Mouse (Mus musculus): ENCODE data around the gene Kctd20. TPM values are rescaled to one million over a fixed set of nuclear protein-coding genes. Genes with fewer than 3 reads are reported as not detected.

Kctd20 gene
- polyA plus RNA-seq, 2 experiments = 66.6 to 82.9 TPM

DNA sequence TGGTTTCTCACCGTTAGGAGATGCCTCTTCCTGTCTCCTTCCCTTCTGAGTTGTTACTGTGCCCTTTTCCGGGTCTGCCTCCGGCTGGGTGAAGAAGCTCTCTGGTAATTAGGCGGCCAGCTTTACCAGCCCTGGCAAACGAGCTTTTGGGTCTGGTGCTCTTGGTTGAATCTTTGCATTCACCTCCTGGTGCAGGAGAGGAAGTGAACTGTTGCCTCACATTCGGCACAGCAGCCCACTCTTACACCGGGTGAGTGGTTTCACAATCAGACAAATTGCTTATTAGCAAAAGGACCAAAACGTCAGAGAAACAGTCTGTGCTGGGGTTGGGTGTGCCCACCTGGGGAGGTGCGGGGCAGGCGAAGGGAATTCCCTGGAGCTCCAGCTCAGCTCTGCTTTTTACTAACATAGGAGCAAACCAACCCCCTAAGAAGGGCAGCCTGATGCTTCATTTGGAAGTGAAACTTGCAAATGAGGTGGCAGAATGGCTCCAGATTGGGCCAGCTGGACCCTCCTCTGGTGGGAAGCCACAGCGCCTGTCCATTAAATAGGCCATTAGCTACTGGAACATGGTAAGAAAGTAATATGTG, 15.4 kb downstream of the Kctd20 start:
- ATAC-seq (ENCODE audit: low FRiP score, low read depth) (no peak), DNase-seq (ENCODE audit: low spot score) (no peak)
- Histone ChIP-seq H3K9me3 (ENCODE audit: control insufficient read depth, low read length) (no peaks in the 10 kb centered on the region), H3K4me2 (replicated peaks; ENCODE audit: low read depth, low read length, severe bottlenecking) (no peak overlapping the region), H3K4me3 (replicated peaks; ENCODE audit: low read length) (no peak overlapping the region), H3K27ac (replicated peaks; ENCODE audit: low read depth, low read length) (no peak overlapping the region), H3K4me1 (ENCODE audit: control insufficient read depth, insufficient read depth, low read length) (no peaks in the 10 kb centered on the region), H3K27me3 (ENCODE audit: control insufficient read depth, insufficient read depth, low read length) (no peaks in the 10 kb centered on the region), H3K9ac (ENCODE audit: low read depth, low read length, severe bottlenecking) (no peak overlapping the region), H3K36me3 (ENCODE audit: control insufficient read depth, insufficient read depth, low read length) (peaks cover 97% of the 10 kb centered on the region)
- TF ChIP-seq POLR2A (IDR thresholded peaks at IDR 0.05; ENCODE audit: borderline replicate concordance, extremely low read depth, insufficient read depth, insufficient read length) = no peak
- WGBS = 75% methylated on average over 11 of the region's 11 CpGs

DNA sequence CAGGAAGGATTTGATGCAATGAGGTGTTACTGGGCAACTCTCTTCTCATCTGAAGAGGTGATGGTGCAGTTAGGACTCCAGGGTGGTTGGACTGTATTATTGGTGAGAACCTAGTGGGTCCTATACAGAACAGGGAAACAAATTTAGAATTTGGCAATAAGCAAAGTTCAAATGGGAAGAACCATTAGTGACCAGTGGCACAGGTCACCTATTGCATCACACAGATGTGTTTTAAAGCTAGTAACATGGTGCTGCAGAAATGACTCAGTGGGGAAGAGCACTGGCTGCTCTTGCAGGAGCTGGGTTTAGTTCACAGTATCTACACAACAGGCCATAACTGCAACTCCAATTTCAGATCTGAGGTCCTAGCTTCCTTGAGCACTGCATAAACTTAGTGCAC, 18.4 kb downstream of the Kctd20 start:
- Histone ChIP-seq H3K27ac (replicated peaks; ENCODE audit: low read depth, low read length) (no peak overlapping the region), H3K27me3 (ENCODE audit: control insufficient read depth, insufficient read depth, low read length) (no peaks in the 10 kb centered on the region), H3K9me3 (ENCODE audit: control insufficient read depth, low read length) (no peaks in the 10 kb centered on the region), H3K4me2 (replicated peaks; ENCODE audit: low read depth, low read length, severe bottlenecking) (no peak overlapping the region), H3K4me3 (replicated peaks; ENCODE audit: low read length) (no peak overlapping the region), H3K36me3 (ENCODE audit: control insufficient read depth, insufficient read depth, low read length) (peaks cover 97% of the 10 kb centered on the region), H3K9ac (ENCODE audit: low read depth, low read length, severe bottlenecking) (no peak overlapping the region), H3K4me1 (ENCODE audit: control insufficient read depth, insufficient read depth, low read length) (no peaks in the 10 kb centered on the region)
- DNase-seq (ENCODE audit: low spot score) (no peak), ATAC-seq (ENCODE audit: low FRiP score, low read depth) (no peak)
- TF ChIP-seq POLR2A (IDR thresholded peaks at IDR 0.05; ENCODE audit: borderline replicate concordance, extremely low read depth, insufficient read depth, insufficient read length) = no peak

DNA sequence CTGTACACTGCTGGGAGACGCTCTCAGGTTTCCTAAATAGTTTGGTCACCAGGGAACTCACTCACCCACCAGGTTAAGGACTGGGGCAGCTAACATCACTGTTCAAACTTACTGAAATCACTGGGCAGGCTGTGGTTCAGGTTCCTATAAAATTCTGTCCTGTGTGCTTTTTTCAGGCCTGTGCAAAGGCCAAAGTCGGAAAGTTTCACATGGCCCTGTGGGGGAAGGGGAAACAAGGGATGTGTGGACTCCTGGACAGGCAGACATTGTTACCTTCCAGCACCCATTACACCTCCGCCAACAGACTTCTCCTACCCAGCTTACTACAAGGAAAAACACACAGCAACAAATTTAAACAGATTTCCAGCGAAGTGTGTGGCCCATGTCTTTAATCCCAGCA, 27.3 kb downstream of the Kctd20 start:
- ATAC-seq (ENCODE audit: low FRiP score, low read depth) (no peak), DNase-seq (ENCODE audit: low spot score) (no peak)
- TF ChIP-seq POLR2A (IDR thresholded peaks at IDR 0.05; ENCODE audit: borderline replicate concordance, extremely low read depth, insufficient read depth, insufficient read length) = no peak
- no peak overlapping the region for H3K4me3 ChIP-seq (replicated peaks; ENCODE audit: low read length)
- H3K27me3 ChIP-seq (ENCODE audit: control insufficient read depth, insufficient read depth, low read length) = no peaks in the 10 kb centered on the region
- peaks cover 84% of the 10 kb centered on the region for H3K36me3 ChIP-seq (ENCODE audit: control insufficient read depth, insufficient read depth, low read length)
- no peak overlapping the region for H3K9ac ChIP-seq (ENCODE audit: low read depth, low read length, severe bottlenecking)
- H3K4me1 ChIP-seq (ENCODE audit: control insufficient read depth, insufficient read depth, low read length) = no peaks in the 10 kb centered on the region
- H3K9me3 ChIP-seq (ENCODE audit: control insufficient read depth, low read length) = no peaks in the 10 kb centered on the region
- no peak overlapping the region for H3K27ac ChIP-seq (replicated peaks; ENCODE audit: low read depth, low read length)
- no peak overlapping the region for H3K4me2 ChIP-seq (replicated peaks; ENCODE audit: low read depth, low read length, severe bottlenecking)
- WGBS = 91% methylated on average over 4 of the region's 4 CpGs

GRCm38 (mm10) chr17:28981081-28981480, 29.3 kb downstream of the Kctd20 start:
- no peak for TF ChIP-seq POLR2A (IDR thresholded peaks at IDR 0.05; ENCODE audit: borderline replicate concordance, extremely low read depth, insufficient read depth, insufficient read length)
- Histone ChIP-seq H3K36me3 (ENCODE audit: control insufficient read depth, insufficient read depth, low read length) (peaks cover 80% of the 10 kb centered on the region), H3K9ac (ENCODE audit: low read depth, low read length, severe bottlenecking) (no peak overlapping the region), H3K9me3 (ENCODE audit: control insufficient read depth, low read length) (no peaks in the 10 kb centered on the region), H3K27me3 (ENCODE audit: control insufficient read depth, insufficient read depth, low read length) (no peaks in the 10 kb centered on the region), H3K4me2 (replicated peaks; ENCODE audit: low read depth, low read length, severe bottlenecking) (no peak overlapping the region), H3K4me3 (replicated peaks; ENCODE audit: low read length) (no peak overlapping the region), H3K27ac (replicated peaks; ENCODE audit: low read depth, low read length) (no peak overlapping the region), H3K4me1 (ENCODE audit: control insufficient read depth, insufficient read depth, low read length) (no peaks in the 10 kb centered on the region)
- ATAC-seq (ENCODE audit: low FRiP score, low read depth) (no peak), DNase-seq (ENCODE audit: low spot score) (no peak)
- WGBS = 73% methylated on average over 4 of the region's 4 CpGs

- H3K27me3 ChIP-seq (ENCODE audit: control insufficient read depth, insufficient read depth, low read length) = no peaks in the 10 kb centered on the region
- no peaks in the 10 kb centered on the region for H3K4me1 ChIP-seq (ENCODE audit: control insufficient read depth, insufficient read depth, low read length)
- H3K36me3 ChIP-seq (ENCODE audit: control insufficient read depth, insufficient read depth, low read length) = peaks cover 86% of the 10 kb centered on the region
- no peak overlapping the region for H3K4me3 ChIP-seq (replicated peaks; ENCODE audit: low read length)
- WGBS = 41% methylated on average over 4 of the region's 4 CpGs
- no peak for DNase-seq (ENCODE audit: low spot score)
- H3K27ac ChIP-seq (replicated peaks; ENCODE audit: low read depth, low read length) = no peak overlapping the region
- no peak overlapping the region for H3K4me2 ChIP-seq (replicated peaks; ENCODE audit: low read depth, low read length, severe bottlenecking)
- no peaks in the 10 kb centered on the region for H3K9me3 ChIP-seq (ENCODE audit: control insufficient read depth, low read length)
- no peak for TF ChIP-seq POLR2A (IDR thresholded peaks at IDR 0.05; ENCODE audit: borderline replicate concordance, extremely low read depth, insufficient read depth, insufficient read length)
- no peak for ATAC-seq (ENCODE audit: low FRiP score, low read depth)
- no peak overlapping the region for H3K9ac ChIP-seq (ENCODE audit: low read depth, low read length, severe bottlenecking)
Measured at GRCm38 (mm10) chr17:28982591-28982990, 30.8 kb downstream of the Kctd20 start.

Measured in limb, embryonic 14.5 days (tissue).